Mouse (Mus musculus): ENCODE measurements around the gene Helz2. TPM values are rescaled to one million over a fixed set of nuclear protein-coding genes. Genes with fewer than 3 reads are reported as not detected.
"Not testable (repeated sequence)": the region's sequence is repeated elsewhere in the genome, so short reads cannot be mapped to it uniquely, and the experiment has no call there.

Helz2 gene
- total RNA-seq, 2 experiments from 2014 or later = 1.8 to 2.1 TPM

DNA sequence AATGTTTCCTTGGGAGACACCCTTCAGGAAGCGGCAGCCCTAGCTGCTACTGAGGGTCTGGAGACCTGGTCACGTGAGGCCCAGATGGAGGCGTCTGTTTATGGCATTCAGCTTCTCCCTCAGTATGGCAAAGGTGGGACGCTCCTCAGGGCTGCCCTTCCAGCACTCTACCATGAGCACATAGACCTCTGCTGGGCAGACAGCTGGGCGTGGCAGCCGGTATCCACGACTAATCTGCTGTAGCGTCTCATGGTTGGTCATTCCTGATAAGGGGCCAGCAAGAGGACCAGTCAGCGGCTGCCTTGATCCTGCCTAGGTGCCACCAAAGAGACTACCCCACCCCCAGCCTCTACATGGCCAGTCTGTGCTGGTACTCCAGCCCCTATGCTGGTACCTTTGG, 35.7 kb downstream of the Helz2 start:
- intact Hi-C loops (cut with DNase I) = no loop called here
- DNase-seq (ENCODE audit: low spot score in 2 of 2) = no peak

DNA sequence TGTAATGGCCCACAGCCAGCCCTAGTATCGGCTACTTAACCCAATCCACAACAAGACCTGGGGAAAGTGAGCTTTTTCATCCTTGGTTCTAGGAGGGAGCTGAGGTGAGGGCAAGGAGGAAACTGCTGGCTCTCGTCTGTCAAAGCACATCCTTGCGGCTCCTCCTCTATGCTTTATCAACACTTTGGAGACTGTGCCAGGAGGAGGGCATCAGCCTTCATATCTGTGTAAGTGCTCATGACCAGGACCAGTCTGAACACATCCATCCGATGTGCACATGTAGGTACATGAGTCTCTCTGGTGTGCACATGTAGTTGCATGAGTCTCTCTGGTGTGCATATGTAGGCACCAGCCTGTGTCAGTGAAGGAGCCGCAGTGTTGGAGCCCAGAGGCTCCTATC, 36.1 kb downstream of the Helz2 start:
- intact Hi-C loops (cut with DNase I) = no loop called here
- no peak for DNase-seq (ENCODE audit: low spot score in 2 of 2)

DNA sequence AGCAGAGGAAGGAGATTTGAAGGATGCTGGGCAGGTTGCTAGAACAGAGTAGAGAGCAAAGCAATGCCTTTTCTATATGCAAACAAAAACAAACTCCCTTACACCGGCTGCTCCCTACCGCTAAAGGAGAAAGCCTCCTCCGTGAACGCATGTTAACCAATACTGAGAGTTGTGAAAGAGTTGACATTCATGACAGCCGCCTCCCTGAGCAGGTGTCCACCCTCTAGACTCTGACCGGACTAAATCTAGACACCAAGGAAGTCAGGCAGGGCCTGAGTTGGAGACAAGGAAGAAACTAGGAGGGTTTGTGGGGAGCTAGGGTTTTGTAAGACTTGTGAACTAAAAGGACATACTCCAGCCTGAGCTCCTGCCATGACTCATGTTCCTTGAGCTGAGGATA, 38.9 kb downstream of the Helz2 start:
- DNase-seq (ENCODE audit: low spot score in 2 of 2) = no peak
- intact Hi-C loops (cut with DNase I) = no loop called here

DNA sequence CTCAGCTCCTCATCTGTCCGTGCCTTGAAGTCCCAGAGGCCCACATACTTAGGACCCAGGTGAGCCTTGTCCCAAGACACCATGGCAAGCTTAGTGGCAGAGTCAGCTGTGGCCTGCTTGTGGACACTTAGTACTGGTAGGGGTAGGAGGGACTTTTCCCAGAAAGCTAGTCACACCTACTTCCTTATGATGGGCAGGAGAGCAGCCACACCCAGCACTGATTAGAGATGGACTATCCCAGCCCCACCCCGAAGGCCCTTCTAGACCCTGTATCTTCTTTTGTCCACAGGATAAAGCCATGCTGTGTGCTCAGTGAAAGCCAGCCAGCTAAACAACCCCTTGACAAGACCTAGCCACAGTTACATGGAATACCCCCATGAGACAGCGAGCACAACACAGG, 39.4 kb downstream of the Helz2 start, which contains the start of gene Ptk6:
Gene Ptk6, minus strand, starts transcription at position 368 of the 400 bp plus-strand sequence.
- intact Hi-C loops (cut with DNase I) = no loop called here
- DNase-seq (ENCODE audit: low spot score in 2 of 2) = no peak

DNA sequence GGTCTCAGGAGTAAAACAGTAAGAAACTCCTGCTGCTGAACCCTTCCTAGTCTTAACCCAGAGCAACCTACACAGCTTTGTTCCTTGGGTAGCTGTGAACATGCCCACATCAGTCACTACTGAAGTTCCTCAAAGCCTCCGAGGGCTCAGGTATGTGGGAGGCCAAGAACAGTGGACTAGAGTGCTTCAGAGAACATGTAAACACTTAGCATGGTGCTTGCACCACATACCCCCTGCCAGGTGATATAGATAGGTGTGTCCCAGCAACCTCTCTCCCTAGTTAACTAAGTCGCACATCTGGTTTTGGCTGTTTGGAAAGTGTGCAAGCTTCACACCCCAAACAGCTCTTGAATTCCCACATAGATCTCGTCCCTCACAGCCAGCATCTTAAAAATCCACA, 40.2 kb downstream of the Helz2 start:
- intact Hi-C loops (cut with DNase I) = no loop called here
- DNase-seq (ENCODE audit: low spot score in 2 of 2) = no peak

DNA sequence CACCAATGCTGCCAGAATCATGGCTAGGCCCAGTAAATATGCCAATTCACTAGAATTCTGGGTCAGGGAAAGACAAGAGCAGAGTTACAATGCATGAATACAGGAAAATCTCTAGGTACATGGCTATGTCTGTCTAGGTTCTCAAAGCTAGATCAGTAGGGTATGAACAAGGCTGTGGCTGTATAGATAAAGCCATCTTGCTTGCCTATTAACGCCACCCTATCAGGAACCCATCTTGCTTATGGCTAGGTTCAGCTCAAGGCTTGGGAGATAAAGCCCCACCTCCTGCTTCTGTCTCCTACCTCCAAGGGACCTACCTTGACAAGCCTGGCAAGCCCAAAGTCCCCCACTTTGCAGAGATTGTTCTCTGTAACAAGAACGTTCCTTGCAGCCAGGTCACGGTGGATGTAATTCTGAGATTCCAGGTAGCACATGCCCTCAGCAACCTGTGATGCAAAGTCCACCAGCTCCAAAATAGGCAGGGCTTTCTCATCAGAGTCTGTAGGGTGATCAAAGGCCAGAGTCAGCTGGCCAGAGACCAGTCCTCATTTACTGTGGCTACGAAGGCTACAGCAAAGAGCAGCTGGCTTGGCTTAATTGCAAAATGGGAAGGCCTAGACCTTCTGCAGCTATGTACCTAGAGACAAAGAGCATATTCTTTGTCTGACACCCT, 45.1 kb downstream of the Helz2 start:
- intact Hi-C loops (cut with DNase I) = no loop called here
- no peak for DNase-seq (ENCODE audit: low spot score in 2 of 2)

DNA sequence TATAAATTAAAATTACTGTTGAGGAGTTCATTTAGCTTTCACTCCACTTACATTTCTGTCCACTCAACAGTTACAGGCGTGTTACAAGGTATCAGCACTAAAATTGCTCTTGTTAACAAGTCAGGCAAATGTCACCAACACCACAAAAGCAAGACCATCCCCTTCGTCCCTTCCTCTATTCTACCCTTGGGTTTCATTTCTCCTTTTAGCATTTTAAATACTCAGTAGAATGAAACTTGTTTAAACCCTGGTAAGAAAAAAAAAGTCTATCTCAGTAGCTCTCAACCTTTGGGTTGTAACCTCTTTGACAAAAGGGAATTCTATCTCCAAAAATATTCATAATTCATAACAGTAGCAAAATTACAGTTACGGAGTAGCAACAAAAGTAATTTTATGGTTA, 48.8 kb downstream of the Helz2 start:
- DNase-seq (ENCODE audit: low spot score in 2 of 2) = no peak
- intact Hi-C loops (cut with DNase I) = no loop called here

DNA sequence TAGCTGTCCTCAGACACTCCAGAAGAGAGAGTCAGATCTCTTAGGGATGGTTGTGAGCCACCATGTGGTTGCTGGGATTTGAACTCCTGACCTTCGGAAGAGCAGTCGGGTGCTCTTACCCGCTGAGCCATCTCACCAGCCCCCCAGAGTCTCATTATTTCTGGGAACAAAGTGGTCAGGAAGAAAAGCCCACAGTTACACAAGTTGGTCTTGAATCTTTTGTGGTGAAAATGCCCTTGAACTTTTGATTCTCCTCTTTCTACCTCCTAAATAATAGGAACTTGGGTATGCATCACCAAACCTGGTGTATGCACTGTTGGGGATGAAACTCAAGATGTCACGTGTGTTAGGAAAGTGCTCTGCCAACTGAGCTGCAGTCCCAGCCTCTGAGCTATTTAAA, 49.9 kb downstream of the Helz2 start:
- intact Hi-C loops (cut with DNase I) = no loop called here
- DNase-seq (ENCODE audit: low spot score in 2 of 2) = no peak

DNA sequence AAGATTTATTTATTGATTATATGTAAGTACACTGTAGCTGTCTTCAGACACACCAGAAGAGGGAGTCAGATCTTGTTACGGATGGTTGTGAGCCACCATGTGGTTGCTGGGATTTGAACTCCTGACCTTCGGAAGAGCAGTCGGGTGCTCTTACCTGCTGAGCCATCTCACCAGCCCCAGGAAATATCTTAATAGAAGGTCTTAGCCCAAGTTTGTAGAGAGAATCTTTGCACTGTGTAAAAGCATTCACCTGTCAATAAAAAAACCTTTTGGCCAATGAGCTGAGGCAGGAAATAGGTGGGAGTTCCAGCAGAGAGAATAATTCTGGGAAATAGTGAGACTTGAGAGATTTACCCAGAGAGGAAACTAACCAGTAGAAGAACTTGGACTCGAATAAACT, 50.4 kb downstream of the Helz2 start:
- DNase-seq (ENCODE audit: low spot score in 2 of 2); intact Hi-C loops (cut with DNase I): not testable (repeated sequence)

DNA sequence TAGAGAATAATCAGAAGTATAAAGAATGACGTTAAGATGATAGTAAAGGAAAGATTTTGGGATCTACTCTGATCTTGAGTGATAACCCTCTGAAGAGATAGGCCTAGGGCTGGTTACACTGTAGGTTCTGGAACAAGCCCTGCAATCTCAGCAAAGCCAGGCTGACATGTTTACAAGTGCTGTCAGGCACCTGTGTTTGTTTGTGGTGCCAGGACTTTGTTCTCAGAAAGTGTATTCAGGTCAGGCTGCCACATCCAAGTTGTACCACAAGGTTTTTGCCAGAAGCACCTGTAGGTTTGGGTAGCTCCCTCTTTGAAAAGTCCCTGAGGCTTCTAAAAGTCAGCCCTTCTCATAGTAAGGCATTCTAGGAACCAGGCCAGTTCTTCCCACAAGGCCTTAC, 52.5 kb downstream of the Helz2 start:
- no peak for DNase-seq (ENCODE audit: low spot score in 2 of 2)
- intact Hi-C loops (cut with DNase I) = no loop called here

DNA sequence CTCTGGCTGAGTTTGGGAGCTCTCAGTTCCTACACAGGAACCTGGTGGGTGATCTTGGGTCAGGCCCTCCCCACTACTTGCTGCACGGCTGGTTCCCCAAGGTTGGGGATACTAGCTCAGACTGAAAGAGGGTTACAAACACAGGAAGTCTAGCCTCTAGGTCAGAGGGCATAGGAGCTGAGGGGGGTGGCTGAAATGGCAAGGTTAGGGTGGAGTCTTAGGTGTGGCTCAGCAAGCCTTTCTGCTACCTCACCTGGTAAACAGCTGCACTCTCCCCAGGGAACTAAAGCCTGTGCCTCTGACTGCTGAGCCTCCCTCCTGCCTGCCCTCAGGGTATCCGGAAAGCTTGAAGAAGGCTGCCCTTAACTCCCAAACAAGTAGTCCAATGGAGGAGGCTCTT, 53.1 kb downstream of the Helz2 start:
- DNase-seq (ENCODE audit: low spot score in 2 of 2) = no peak
- intact Hi-C loops (cut with DNase I) = no loop called here

DNA sequence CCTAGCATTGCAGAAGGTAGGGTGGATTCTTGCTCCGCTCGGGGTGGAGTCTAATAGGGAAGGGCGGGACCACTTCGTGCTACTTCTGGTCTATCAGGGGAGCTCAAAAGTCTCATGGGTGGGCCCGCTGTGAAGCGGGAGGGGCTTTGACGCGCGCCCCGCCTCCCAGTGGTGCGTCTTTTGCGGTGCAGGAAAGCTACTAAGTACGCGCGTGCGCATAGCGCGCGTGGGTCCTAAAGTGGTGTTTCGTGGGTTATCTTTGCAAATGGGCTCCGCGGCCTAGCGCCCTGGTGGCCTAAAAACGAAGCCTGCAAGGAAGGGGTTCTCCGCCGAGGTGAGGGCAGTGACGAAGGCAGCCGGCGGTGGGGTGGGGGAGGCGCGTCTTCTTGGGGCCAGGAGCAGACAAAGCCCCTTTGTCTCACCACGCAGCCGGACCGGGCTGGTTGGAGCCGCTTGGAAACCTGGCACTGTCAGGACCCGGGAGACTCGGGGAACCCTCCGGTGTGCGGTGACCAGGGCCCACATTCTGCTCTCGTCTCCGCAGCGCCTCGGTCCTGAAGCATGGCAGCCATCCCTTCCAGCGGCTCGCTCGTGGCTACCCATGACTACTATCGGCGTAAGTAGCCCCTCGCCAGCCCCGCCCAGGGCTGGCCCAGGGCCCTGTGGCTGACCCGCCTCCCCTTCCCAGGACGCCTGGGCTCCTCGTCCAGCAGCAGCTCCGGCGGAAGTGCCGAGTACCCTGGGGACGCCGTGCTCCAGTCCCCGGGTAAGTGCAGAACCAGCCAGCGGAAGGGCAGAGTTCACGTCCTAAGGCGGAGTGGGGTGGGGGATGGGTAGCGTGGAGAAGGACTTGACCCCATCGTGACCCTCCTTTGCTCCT, 54.5 kb downstream of the Helz2 start, which contains the start of gene Ppdpf:
Gene Ppdpf, plus strand, starts transcription at position 127 of the 880 bp plus-strand sequence.
- intact Hi-C loops (cut with DNase I) = loop anchor here (2.0 kb wide), 1 partner anchor 119 kb away; no protein-coding TSS in a partner anchor
- DNase-seq (ENCODE audit: low spot score in 2 of 2) = peak; percentile 94

DNA sequence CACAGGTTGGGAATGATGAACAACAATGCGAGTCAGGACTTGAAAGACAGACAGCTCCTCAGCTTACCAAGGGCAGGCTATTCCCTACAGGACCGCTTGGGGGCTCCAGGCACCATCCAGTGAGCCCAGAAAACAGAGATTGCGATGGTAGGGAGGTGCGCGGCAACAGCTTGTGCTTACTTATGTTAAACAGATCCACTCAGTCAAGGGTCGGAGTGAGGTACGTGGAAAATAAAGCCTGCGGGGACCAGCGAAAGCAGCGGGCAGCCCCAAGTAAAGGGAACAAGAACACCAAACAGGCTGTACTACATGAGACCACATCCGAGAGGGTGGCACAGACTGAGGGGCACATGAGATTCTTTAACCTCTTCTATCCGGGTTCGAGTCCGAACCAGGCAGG, 55.2 kb downstream of the Helz2 start:
- DNase-seq (ENCODE audit: low spot score in 2 of 2) = peak; percentile 91 to 93
- intact Hi-C loops (cut with DNase I) = loop anchor here (1.0 to 2.0 kb wide), 2 partner anchors 120 to 148 kb away; no protein-coding TSS in a partner anchor

DNA sequence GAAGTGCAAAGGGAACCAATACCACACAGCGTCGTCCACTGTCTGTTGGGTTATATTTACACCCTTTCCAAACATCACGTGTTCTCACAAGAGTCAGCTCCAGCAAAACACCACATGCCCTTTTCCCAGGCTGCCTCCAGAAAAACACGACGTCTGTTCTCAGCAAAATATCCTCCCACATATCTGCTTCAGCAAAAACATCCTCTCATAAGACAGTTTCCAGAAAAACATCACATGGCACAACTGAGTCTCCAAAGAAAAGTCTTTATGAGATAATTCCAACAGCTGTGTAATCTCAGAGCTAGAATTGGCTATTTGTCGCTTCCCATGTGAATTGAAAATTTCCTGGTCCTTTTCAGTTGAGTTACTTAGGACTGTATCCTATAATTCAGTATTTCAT, 60.9 kb downstream of the Helz2 start:
- peak in 1 of 2 experiments; percentile 18 for DNase-seq (ENCODE audit: low spot score in 2 of 2)
- intact Hi-C loops (cut with DNase I) = no loop called here

DNA sequence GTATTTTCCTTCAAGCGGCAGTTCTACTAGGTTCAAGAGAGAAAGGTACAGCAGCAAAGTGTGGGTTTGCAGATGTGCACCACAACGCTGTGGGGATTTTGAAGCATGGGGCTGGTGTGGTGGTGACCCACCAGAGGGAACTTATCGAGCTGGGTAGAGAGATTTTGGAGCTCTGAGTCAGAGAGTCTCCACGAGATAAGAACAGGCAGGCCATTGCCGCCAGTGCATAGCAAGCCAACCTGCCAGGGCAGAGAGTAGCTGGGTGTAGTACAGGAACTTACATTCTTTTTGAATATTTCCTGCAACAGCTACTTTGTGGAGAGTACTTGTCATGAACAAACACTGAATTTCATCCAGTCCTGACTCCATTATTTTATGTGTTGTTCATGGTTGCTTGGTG, 63.4 kb downstream of the Helz2 start:
- intact Hi-C loops (cut with DNase I) = no loop called here
- no peak for DNase-seq (ENCODE audit: low spot score in 2 of 2)

DNA sequence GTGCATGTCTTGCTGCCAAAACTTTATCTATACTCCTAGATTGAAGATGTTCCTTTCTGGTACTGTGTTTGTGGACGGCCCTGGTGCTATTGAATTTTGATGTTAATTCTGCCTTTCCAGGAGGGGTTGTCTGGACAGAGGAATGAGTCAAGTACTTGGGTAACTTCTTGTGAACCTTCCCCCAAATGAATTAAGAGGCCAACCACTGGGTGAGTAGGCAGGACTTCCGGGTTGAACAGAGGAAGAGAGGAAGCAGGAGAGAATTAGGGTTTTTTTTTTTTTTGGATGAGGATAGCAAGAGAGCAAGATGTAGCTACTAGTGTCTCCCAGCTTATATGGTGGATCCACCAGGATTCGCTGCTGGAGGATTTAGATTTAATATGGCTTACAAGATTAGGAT, 63.8 kb downstream of the Helz2 start:
- intact Hi-C loops (cut with DNase I) = no loop called here
- DNase-seq (ENCODE audit: low spot score in 2 of 2) = no peak

Other genes starting within 250 kb of the Helz2 start
- gene Chrna4, start 198.5 kb downstream of the Helz2 start, total RNA-seq (2021) = 10 to 100 TPM; 34.3 to 41.3 TPM
- 100 to 1,000 TPM; 179 to 188 TPM for gene Kcnq2, start 106.7 kb downstream of the Helz2 start, total RNA-seq (2021)
- 1,000 to 10,000 TPM; 1,193 to 1,221 TPM for gene Eef1a2, start 85.0 kb downstream of the Helz2 start, total RNA-seq (2021)
- gene Ppdpf, start 54.8 kb downstream of the Helz2 start, total RNA-seq (2021) = 100 to 1,000 TPM; 114 to 118 TPM
- under 1 TPM in 1 of 2 experiments, not detected in 1; 0.08 TPM for gene Ptk6, start 39.2 kb downstream of the Helz2 start, total RNA-seq (2021)
- gene Srms, start 28.8 kb downstream of the Helz2 start, total RNA-seq (2021) = under 1 TPM; 0.30 to 0.35 TPM
- gene Fndc11, start 22.0 kb downstream of the Helz2 start, total RNA-seq (2021) = not detected
- 10 to 100 TPM; 18.3 to 20.0 TPM for gene Gmeb2, start 46.0 kb upstream of the Helz2 start, total RNA-seq (2021)
- 100 to 1,000 TPM; 839 to 875 TPM for gene Stmn3, start 72.5 kb upstream of the Helz2 start, total RNA-seq (2021)
- gene Rtel1, start 77.7 kb upstream of the Helz2 start, total RNA-seq (2021) = 10 to 100 TPM; 23.3 to 24.8 TPM
- gene Zgpat, start 122.9 kb upstream of the Helz2 start, total RNA-seq (2021) = 10 to 100 TPM; 62.1 to 63.3 TPM
- gene Arfrp1, start 123.4 kb upstream of the Helz2 start, total RNA-seq (2021) = 10 to 100 TPM; 36.4 to 42.5 TPM
- gene Lime1, start 138.1 kb upstream of the Helz2 start, total RNA-seq (2021) = 10 to 100 TPM; 31.3 to 35.1 TPM
- 10 to 100 TPM; 14.3 to 16.9 TPM for gene Zbtb46, start 217.4 kb upstream of the Helz2 start, total RNA-seq (2021)